Mouse (Mus musculus): ENCODE data around the gene C2cd2.
A peak's percentile ranks its signal among the peaks of the same experiment; 100 is the strongest.

The C2cd2 gene

GRCm38 (mm10) chr16:97883696-97884095 is 78.7 kb downstream of the C2cd2 start:
- DNase-seq (ENCODE audit: low read depth, low spot score): no peak

GRCm38 (mm10) chr16:97882891-97883290 is 79.5 kb downstream of the C2cd2 start:
- DNase-seq (ENCODE audit: low read depth, low spot score): no peak

GRCm38 (mm10) chr16:97879134-97879533 is 83.3 kb downstream of the C2cd2 start:
- peak; percentile 55 for DNase-seq (ENCODE audit: low read depth, low spot score)

- no peak for DNase-seq (ENCODE audit: low read depth, low spot score)
Measured at GRCm38 (mm10) chr16:97877502-97877901, 84.9 kb downstream of the C2cd2 start.

GRCm38 (mm10) chr16:97875101-97875500 is 87.3 kb downstream of the C2cd2 start:
- DNase-seq (ENCODE audit: low read depth, low spot score): no peak

GRCm38 (mm10) chr16:97874376-97874775 is 88.0 kb downstream of the C2cd2 start:
- no peak for DNase-seq (ENCODE audit: low read depth, low spot score)

GRCm38 (mm10) chr16:97872657-97873056 is 89.7 kb downstream of the C2cd2 start:
- no peak for DNase-seq (ENCODE audit: low read depth, low spot score)

- no peak for DNase-seq (ENCODE audit: low read depth, low spot score)
Measured at GRCm38 (mm10) chr16:97869193-97870102, 93.0 kb downstream of the C2cd2 start.

GRCm38 (mm10) chr16:97863932-97864467 is 98.4 kb downstream of the C2cd2 start:
- DNase-seq (ENCODE audit: low read depth, low spot score): no peak

GRCm38 (mm10) chr16:97856050-97856449 is 106.3 kb downstream of the C2cd2 start:
- no peak for DNase-seq (ENCODE audit: low read depth, low spot score)

GRCm38 (mm10) chr16:97851741-97852319 is 110.6 kb downstream of the C2cd2 start, which contains the start of gene Prdm15:
Gene Prdm15, minus strand, starts transcription at chr16:97851850.
- DNase-seq (ENCODE audit: low read depth, low spot score): peak; percentile 80

GRCm38 (mm10) chr16:97851061-97851740 is 111.2 kb downstream of the C2cd2 start:
- DNase-seq (ENCODE audit: low read depth, low spot score): peak; percentile 51

GRCm38 (mm10) chr16:97850667-97851060 is 111.7 kb downstream of the C2cd2 start:
- DNase-seq (ENCODE audit: low read depth, low spot score): peak; percentile 14

- no peak for DNase-seq (ENCODE audit: low read depth, low spot score)
Measured at GRCm38 (mm10) chr16:97848832-97849231, 113.6 kb downstream of the C2cd2 start.

- no peak for DNase-seq (ENCODE audit: low read depth, low spot score)
Measured at GRCm38 (mm10) chr16:97844967-97845937, 117.1 kb downstream of the C2cd2 start.

- DNase-seq (ENCODE audit: low read depth, low spot score): no peak
Measured at GRCm38 (mm10) chr16:97832154-97832553, 130.2 kb downstream of the C2cd2 start.

- DNase-seq (ENCODE audit: low read depth, low spot score): no peak
Measured at GRCm38 (mm10) chr16:97828207-97828606, 134.2 kb downstream of the C2cd2 start.

GRCm38 (mm10) chr16:97823311-97824007 is 138.9 kb downstream of the C2cd2 start:
- DNase-seq (ENCODE audit: low read depth, low spot score): no peak

- no peak for DNase-seq (ENCODE audit: low read depth, low spot score)
Measured at GRCm38 (mm10) chr16:97819532-97819931, 142.9 kb downstream of the C2cd2 start.

GRCm38 (mm10) chr16:97817414-97817813 is 145.0 kb downstream of the C2cd2 start:
- DNase-seq (ENCODE audit: low read depth, low spot score): no peak

Data from ES-CJ7 (cell line).